Mouse (Mus musculus): ENCODE measurements around the gene Inpp5d. TPM values are rescaled to one million over a fixed set of nuclear protein-coding genes. Genes with fewer than 3 reads are reported as not detected.

The Inpp5d gene
- polyA plus RNA-seq, 1 experiment from 2014 or later, result 13.6 TPM

DNA sequence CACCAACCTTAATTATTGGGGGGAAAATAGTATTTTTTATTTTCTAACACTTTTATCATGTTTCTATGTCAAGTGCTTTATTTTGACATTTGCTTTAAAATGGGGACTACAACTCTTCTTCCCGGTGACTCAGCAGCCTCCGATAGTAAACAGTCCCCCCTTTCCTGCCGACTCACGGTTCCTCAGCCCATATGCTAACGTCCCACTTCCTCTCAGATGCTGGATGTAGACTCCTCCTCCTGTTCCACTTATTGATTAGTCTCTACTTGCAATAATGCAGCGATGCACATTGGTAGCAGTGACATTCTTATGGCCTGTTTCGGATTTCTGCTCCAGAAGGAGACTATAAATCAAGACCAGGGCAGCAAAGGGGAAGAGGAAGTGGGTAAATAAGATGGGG lies 28.5 kb downstream of the Inpp5d start:
- H3K4me3 ChIP-seq (ENCODE audit: low read depth, low read length), result no peak overlapping the region
- TF ChIP-seq CTCF (IDR thresholded peaks at IDR 0.05) (no peak), EP300 (IDR thresholded peaks at IDR 0.05) (no peak)
- H3K4me2 ChIP-seq (replicated peaks; ENCODE audit: low read depth, low read length), result no peak overlapping the region
- DNase-seq (ENCODE audit: low spot score), result peak; percentile 22
- H3K27me3 ChIP-seq (replicated peaks; ENCODE audit: insufficient read depth, low read length), result no peaks in the 10 kb centered on the region
- no peak overlapping the region for H3K9ac ChIP-seq (replicated peaks; ENCODE audit: low read depth)
- H3K9me3 ChIP-seq (ENCODE audit: low read length), result no peaks in the 10 kb centered on the region
- 34% methylated on average over 7 of the region's 7 CpGs for WGBS
- no peaks in the 10 kb centered on the region; the same call in 1 of the 2 replicates for H3K4me1 ChIP-seq (ENCODE audit: insufficient read depth, low read depth, low read length)
- no peaks in the 10 kb centered on the region for H3K36me3 ChIP-seq (ENCODE audit: insufficient read depth, low read length)
- no peak for ATAC-seq
- H3K27ac ChIP-seq (ENCODE audit: low read length), result peak overlapping the region; percentile 20; the same call in 1 of the 2 replicates

DNA sequence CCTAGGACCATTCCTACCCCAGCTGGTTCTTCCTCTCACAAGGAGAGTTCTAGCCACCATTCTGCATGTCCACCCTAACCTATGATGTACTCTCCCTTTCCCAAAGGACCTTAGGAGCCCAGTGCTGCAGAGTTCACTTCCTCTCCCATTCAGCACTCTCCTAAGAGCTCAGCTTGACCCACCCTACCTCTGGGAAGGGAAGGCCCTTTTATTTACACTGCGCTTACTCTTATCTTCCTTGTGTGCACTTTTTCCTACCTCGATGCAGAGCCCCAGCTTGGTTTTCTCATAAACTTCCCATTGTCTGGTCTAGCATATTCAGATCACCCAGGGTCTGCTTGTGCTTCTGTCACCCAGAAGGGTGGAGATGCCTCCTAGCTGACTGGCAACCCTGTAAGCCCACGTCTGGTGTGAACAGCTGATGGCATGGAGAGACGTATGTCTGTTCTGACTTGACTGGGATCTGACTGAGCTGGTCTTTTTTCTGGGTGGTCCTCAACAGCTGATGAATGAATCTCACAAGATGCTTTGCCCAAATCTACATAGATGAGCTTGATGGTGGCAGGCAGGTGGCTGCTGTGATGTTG lies 29.2 kb downstream of the Inpp5d start:
- H3K36me3 ChIP-seq (ENCODE audit: insufficient read depth, low read length), result no peaks in the 10 kb centered on the region
- WGBS, result 31% methylated on average over 4 of the region's 4 CpGs
- H3K4me1 ChIP-seq (ENCODE audit: insufficient read depth, low read depth, low read length), result no peaks in the 10 kb centered on the region; the same call in 1 of the 2 replicates
- TF ChIP-seq CTCF (IDR thresholded peaks at IDR 0.05) (no peak), EP300 (IDR thresholded peaks at IDR 0.05) (peak; percentile 64)
- H3K4me2 ChIP-seq (replicated peaks; ENCODE audit: low read depth, low read length), result no peak overlapping the region
- no peak for DNase-seq (ENCODE audit: low spot score)
- peak overlapping the region; percentile 20; the same call in 1 of the 2 replicates for H3K27ac ChIP-seq (ENCODE audit: low read length)
- H3K9me3 ChIP-seq (ENCODE audit: low read length), result no peaks in the 10 kb centered on the region
- no peaks in the 10 kb centered on the region for H3K27me3 ChIP-seq (replicated peaks; ENCODE audit: insufficient read depth, low read length)
- peak; percentile 43 for ATAC-seq
- no peak overlapping the region for H3K4me3 ChIP-seq (ENCODE audit: low read depth, low read length)
- H3K9ac ChIP-seq (replicated peaks; ENCODE audit: low read depth), result no peak overlapping the region

- DNase-seq (ENCODE audit: low spot score) (no peak), ATAC-seq (no peak)
- 83% methylated on average over 8 of the region's 8 CpGs for WGBS
- Histone ChIP-seq H3K27me3 (replicated peaks; ENCODE audit: insufficient read depth, low read length) (no peaks in the 10 kb centered on the region), H3K4me2 (replicated peaks; ENCODE audit: low read depth, low read length) (no peak overlapping the region), H3K4me1 (ENCODE audit: insufficient read depth, low read depth, low read length) (no peaks in the 10 kb centered on the region; the same call in 1 of the 2 replicates), H3K27ac (ENCODE audit: low read length) (peak overlapping the region; percentile 83), H3K9me3 (ENCODE audit: low read length) (no peaks in the 10 kb centered on the region), H3K4me3 (ENCODE audit: low read depth, low read length) (no peak overlapping the region), H3K36me3 (ENCODE audit: insufficient read depth, low read length) (no peaks in the 10 kb centered on the region), H3K9ac (replicated peaks; ENCODE audit: low read depth) (no peak overlapping the region)
- TF ChIP-seq EP300 (IDR thresholded peaks at IDR 0.05), result no peak
- no peak for TF ChIP-seq CTCF (IDR thresholded peaks at IDR 0.05)
Measured at GRCm38 (mm10) chr1:87649958-87650474, 29.9 kb downstream of the Inpp5d start.

DNA sequence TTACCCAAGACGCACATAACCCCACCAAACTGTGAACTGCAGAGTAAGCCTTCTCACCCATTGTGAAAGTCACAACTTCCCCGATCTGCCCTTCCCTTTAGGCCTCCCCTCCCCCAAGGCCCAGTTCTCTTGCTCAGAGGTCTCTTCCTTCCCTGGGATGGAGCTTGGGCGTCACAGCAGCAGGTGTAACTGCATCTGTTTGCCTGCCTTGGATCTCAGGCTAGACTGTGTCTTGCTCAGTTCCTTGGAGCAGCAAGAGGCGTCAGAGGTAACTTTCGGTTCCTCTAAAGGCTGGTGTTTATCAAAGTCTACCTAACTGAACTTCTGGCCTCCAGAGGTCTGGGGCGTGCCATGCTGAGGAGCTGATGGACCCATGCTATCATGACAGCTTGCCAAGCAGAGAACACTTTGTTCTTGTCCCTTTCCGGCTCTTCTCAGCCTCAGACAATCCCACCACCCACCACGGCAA lies 30.5 kb downstream of the Inpp5d start:
- no peak for TF ChIP-seq CTCF (IDR thresholded peaks at IDR 0.05)
- TF ChIP-seq EP300 (IDR thresholded peaks at IDR 0.05), result peak; percentile 99
- Histone ChIP-seq H3K9me3 (ENCODE audit: low read length) (no peaks in the 10 kb centered on the region), H3K4me3 (ENCODE audit: low read depth, low read length) (no peak overlapping the region), H3K36me3 (ENCODE audit: insufficient read depth, low read length) (no peaks in the 10 kb centered on the region), H3K27me3 (replicated peaks; ENCODE audit: insufficient read depth, low read length) (no peaks in the 10 kb centered on the region), H3K9ac (replicated peaks; ENCODE audit: low read depth) (no peak overlapping the region), H3K27ac (ENCODE audit: low read length) (peak overlapping the region; percentile 83), H3K4me1 (ENCODE audit: insufficient read depth, low read depth, low read length) (no peaks in the 10 kb centered on the region; the same call in 1 of the 2 replicates), H3K4me2 (replicated peaks; ENCODE audit: low read depth, low read length) (peak overlapping the region; percentile 30)
- peak; percentile 81 for DNase-seq (ENCODE audit: low spot score)
- WGBS, result 38% methylated on average over 8 of the region's 8 CpGs
- peak; percentile 93 for ATAC-seq

DNA sequence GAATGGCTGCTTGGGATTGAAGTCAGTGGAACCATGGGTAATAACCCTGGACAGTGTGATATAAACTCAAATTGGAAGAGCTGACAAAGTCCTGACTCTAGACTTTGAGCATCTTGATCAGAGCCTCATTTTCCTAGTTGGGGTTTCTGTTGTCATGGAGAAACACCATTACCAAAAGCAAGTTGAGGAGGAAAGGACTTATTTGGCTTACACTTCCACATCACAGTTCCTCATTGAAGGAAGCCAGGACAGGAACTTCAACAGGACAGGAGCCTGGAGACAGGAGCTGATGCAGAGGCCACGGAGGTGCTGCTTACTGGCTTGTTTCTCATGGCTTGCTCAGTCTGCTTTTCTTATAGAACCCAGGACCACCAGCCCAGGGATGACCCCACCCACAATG lies 31.3 kb downstream of the Inpp5d start:
- H3K9ac ChIP-seq (replicated peaks; ENCODE audit: low read depth), result no peak overlapping the region
- no peaks in the 10 kb centered on the region for H3K9me3 ChIP-seq (ENCODE audit: low read length)
- H3K4me3 ChIP-seq (ENCODE audit: low read depth, low read length), result no peak overlapping the region
- DNase-seq (ENCODE audit: low spot score) (no peak), ATAC-seq (no peak)
- peak overlapping the region; percentile 73 for H3K27ac ChIP-seq (ENCODE audit: low read length)
- TF ChIP-seq EP300 (IDR thresholded peaks at IDR 0.05) (no peak), CTCF (IDR thresholded peaks at IDR 0.05) (no peak)
- H3K4me1 ChIP-seq (ENCODE audit: insufficient read depth, low read depth, low read length), result no peaks in the 10 kb centered on the region; the same call in 1 of the 2 replicates
- no peaks in the 10 kb centered on the region for H3K36me3 ChIP-seq (ENCODE audit: insufficient read depth, low read length)
- no peaks in the 10 kb centered on the region for H3K27me3 ChIP-seq (replicated peaks; ENCODE audit: insufficient read depth, low read length)
- 86% methylated on average over 1 of the region's 1 CpGs for WGBS
- H3K4me2 ChIP-seq (replicated peaks; ENCODE audit: low read depth, low read length), result no peak overlapping the region

DNA sequence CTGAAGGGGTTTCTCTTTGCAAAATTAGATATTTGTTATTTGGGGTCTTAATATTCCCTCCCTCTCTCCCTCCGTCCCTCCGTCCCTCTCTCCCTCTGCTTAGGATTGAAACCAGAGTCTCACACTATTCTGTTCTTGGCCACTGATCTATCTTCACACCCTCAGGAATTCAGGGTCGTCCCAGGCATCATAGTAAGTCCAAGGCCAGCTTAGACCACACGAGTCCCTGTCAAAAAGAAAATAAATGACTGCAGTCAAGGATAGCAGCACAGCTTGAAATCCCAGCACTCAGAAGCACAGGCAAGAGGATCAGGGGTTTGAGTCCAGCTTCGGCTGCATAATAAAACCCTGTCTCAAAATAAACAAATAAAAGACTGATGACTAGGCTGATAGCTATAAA lies 35.0 kb downstream of the Inpp5d start:
- Histone ChIP-seq H3K4me1 (ENCODE audit: insufficient read depth, low read depth, low read length) (no peaks in the 10 kb centered on the region; the same call in 1 of the 2 replicates), H3K4me3 (ENCODE audit: low read depth, low read length) (no peak overlapping the region), H3K4me2 (replicated peaks; ENCODE audit: low read depth, low read length) (no peak overlapping the region), H3K9ac (replicated peaks; ENCODE audit: low read depth) (no peak overlapping the region), H3K36me3 (ENCODE audit: insufficient read depth, low read length) (no peaks in the 10 kb centered on the region), H3K27ac (ENCODE audit: low read length) (no peak overlapping the region), H3K27me3 (replicated peaks; ENCODE audit: insufficient read depth, low read length) (no peaks in the 10 kb centered on the region), H3K9me3 (ENCODE audit: low read length) (no peaks in the 10 kb centered on the region)
- DNase-seq (ENCODE audit: low spot score) (no peak), ATAC-seq (no peak)
- 40% methylated on average over 5 of the region's 5 CpGs for WGBS
- TF ChIP-seq EP300 (IDR thresholded peaks at IDR 0.05), result no peak
- TF ChIP-seq CTCF (IDR thresholded peaks at IDR 0.05), result no peak
